Mouse (Mus musculus) layer of hippocampus, adult 9-10 months (tissue): Measurements from ENCODE around the gene Magi1.

Experiments
- DNase-seq: peaks from one replicate; pipeline ENCODE4 v3.0.0; 2022; ENCODE audit warnings: low spot score

Gene Magi1

DNA sequence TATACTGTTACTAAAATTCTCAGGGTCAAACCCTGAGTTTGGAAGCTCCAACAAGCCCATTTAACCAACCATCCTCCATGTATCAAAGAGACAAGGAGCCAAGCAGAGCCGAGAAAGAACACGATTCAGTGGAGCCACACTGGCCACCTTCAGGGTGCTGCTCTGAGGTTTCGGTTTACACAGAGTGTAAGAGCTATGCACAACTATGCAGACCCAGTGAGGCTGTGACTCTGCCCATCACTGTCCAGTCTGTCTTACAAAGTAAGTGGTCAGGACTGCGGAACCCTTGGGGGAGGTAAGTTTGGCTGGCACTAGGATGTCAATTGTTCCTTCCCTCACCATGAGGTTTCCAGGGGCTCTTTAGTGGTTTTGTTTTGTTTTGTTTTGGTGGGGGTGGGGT, 465.2 kb downstream of the Magi1 start:
- no peak for DNase-seq

GRCm38 (mm10) chr6:93805407-93805936, 478.2 kb downstream of the Magi1 start:
- DNase-seq, result no peak

GRCm38 (mm10) chr6:93802390-93802789, 481.3 kb downstream of the Magi1 start:
- DNase-seq, result no peak

DNA sequence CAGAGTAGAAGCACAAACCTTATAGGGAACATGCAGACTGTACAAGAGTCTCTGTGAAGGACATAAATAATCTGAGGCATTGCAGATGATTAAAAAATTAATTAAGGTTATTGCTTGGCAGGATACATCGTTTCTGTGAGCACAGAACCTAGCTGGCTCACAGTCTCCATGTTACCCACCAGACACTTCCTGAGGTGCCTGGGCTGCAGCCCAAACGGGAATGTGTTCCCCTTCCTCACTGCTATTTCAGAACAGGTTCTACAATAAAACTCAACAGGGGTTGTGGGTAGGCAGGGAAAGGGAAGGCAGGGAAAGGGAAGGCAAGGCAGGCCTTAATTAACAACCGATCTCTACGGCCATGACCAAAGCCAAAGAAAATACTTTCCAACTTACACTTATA, 483.3 kb downstream of the Magi1 start:
- no peak for DNase-seq

DNA sequence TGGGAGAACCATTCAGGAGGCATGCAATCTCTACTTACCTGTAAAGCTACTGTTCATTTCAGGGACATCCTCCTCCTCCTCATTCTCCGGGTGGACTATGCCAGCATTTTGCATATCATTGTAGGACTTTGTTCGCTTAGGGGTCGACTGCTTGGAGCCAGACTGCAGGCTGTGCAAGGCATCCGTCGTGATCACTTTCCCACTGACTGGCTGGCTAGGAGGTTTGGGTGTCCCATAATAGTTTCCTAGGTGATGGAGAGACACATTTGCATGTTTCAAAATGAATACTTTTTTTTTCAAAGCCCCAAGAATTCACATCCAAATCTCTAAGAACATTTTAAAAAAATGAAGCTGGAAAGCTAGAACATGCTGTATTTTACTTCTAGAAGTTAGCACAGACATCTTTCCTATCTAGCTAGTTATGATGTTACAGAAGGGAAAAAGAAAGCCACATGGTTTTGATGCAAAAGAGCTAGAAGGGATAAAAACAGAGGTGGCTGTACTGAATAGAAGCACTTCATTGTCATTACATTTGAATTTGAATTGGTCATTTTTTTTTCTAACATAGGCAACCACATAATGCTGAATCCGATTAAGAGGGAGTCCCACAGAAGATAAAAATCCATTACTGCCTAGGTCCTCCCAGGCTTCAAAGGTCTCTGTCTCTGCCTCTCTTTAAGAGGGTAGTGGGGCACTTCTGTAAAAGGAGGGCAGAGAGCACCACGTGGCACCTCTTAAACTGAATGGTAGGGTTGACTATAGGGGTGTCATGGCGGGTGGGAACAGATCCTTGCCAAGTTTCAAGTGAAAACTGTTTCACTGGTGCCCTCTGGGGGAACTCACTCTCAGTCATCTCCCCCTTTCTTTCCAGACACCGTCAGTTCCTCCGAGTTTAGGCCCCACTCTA, 491.2 kb downstream of the Magi1 start:
- no peak for DNase-seq

GRCm38 (mm10) chr6:93789721-93790120, 494.0 kb downstream of the Magi1 start:
- no peak for DNase-seq

- no peak for DNase-seq
Measured at GRCm38 (mm10) chr6:93787042-93787441, 496.7 kb downstream of the Magi1 start.

- no peak for DNase-seq
Measured at GRCm38 (mm10) chr6:93786220-93786619, 497.5 kb downstream of the Magi1 start.

DNA sequence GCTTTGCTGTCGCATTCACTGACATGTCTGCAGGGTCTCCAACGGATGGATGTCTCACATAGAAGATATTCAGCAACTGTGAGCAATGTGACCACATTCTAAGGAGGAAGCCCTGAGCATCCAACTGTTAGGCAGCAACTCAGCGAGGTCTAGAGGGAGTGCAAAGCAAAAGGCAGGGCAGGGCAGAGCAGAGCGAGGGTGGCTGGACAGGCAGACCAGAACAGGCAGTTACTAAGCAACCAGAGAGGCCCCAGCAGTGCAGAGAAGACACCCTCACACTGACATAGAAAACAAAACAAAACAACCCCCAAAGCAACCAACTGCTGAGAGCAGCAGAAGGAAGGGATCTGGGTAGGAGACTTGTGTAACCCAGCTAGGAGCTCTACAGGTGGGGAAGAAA, 512.6 kb downstream of the Magi1 start:
- no peak for DNase-seq

GRCm38 (mm10) chr6:93770283-93771025, 513.3 kb downstream of the Magi1 start:
- DNase-seq, result peak; percentile 15

DNA sequence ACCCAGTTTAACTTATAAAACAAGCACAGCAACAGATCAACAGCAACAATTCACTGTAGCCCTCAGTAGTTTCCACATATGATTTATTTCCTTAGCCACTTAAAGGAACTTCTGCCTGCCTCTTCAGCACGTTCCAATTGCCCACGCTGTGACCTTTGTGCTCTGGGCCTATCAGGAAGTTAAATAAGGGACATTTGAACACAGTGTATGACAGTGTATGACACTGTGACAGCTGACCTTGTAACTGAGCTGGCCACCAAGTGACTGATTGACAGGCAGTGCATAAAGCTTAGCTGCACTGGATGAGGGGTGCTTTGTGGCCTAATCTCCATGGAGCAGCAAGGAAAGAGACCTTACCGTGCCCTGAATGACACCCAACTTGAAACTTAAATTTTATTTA, 525.6 kb downstream of the Magi1 start:
- DNase-seq, result no peak

- DNase-seq, result peak; percentile 78
Measured at GRCm38 (mm10) chr6:93757353-93758087, 526.2 kb downstream of the Magi1 start.

GRCm38 (mm10) chr6:93743145-93743544, 540.6 kb downstream of the Magi1 start:
- DNase-seq, result no peak

DNA sequence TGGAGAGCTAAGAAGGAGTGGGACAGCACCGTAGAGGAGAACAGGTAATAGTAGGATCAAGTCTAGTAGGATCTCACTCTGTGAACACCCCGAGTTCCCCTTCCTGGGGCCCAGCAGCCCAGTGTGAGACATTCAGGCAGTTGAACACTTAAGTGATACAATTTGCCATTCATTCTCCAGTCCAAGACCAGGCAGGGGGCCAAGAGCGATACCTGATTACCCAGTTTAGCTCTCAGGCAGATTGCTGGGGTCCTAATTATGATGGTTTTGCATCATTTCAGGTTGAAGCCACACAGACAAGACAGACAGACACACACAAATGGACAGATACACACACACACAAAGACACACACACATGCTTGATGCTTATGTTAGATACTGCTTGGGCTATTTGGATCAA, 543.9 kb downstream of the Magi1 start:
- DNase-seq, result no peak

- no peak for DNase-seq
Measured at GRCm38 (mm10) chr6:93737083-93737482, 546.6 kb downstream of the Magi1 start.

- DNase-seq, result no peak
Measured at GRCm38 (mm10) chr6:93736071-93736470, 547.6 kb downstream of the Magi1 start.

- DNase-seq, result no peak
Measured at GRCm38 (mm10) chr6:93733800-93734199, 549.9 kb downstream of the Magi1 start.

DNA sequence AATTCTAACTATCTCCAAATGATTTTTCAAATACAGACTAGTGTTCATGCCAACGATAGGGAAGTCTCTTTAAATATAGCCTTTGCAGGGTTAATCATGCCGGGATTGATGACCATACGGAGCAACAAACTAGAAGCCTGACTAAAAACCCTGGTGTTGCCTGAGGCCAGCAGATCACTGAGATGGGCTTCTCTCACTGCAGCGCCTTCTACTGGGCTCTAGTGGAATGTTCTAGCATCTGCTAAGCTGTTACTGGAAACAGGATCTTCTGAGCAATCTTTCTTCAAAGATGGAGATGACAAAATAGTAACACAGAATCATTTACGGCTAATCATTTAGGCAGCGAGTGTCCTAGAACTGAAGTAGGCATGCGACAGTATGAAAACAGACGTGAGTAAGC, 554.0 kb downstream of the Magi1 start:
- no peak for DNase-seq

DNA sequence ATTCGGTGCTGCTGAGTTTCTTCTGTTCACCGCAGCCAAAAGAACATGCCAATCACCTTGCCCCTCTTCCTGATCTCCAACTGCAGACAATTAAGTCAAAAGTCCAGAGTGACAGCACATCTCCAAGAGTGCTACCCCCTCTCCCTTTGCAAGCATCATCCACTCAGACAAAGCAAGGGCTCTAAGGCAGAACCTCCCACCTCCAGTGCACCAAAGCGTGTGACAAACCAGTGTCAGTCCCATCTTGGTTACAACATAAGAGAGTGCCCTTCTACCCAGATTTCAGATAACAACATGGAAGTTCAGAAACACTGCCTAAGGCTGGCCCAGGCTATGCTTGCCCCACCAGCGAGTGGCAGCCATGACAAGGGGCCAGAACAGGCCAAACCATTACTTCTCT, 554.9 kb downstream of the Magi1 start:
- DNase-seq, result no peak

DNA sequence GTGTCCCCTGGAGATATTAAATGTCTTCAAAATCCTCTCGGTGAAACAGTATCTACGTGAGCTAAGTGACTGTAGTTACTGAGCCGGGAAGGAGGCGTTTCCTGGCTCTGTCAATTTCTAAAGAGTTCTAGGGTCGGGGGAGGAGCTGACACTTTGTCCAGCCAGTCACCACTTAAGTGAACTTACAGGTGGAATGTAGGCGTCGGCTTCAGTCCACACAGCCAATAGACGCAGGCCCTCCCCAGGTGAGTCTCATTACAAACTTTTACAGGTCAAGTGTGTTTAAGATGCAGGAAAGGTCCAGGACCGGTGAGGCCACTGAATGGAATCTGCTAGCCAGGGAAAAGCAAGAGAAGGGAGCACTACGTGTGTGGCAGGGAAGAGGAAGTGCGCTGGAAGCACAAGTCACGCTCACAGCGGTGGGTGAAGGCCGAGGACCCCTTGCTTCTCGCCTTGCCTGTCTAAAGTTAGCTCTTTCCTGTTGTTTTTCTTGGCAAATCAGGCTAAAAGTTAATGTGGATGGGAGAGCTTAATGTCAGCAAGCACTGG, 556.0 kb downstream of the Magi1 start:
- DNase-seq, result no peak

- DNase-seq, result no peak
Measured at GRCm38 (mm10) chr6:93726829-93727455, 556.8 kb downstream of the Magi1 start.

DNA sequence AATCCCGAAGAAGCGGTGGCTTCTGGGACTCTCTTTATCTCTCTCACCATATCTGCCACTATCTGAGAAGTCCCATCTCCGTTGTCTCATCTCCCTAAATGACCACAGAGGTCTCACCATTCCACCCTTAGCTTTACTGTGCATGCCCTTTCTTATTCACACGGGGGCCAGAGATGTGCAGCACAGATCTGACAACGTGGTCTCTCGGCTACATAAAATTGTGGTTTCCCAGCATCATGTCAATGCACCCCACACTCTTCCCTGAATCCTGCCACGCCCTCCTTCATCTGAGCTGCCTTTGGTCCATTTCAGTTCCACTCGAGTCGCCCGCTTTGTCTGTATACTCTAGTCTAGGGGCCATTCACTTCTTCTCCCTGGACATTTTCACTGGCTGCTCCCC, 557.6 kb downstream of the Magi1 start:
- DNase-seq, result no peak
